Mouse (Mus musculus): ENCODE data around the gene App. TPM values are rescaled to one million over a fixed set of nuclear protein-coding genes. Genes with fewer than 3 reads are reported as not detected.

App gene
- polyA plus RNA-seq, 1 experiment from 2014 or later = 146 TPM

DNA sequence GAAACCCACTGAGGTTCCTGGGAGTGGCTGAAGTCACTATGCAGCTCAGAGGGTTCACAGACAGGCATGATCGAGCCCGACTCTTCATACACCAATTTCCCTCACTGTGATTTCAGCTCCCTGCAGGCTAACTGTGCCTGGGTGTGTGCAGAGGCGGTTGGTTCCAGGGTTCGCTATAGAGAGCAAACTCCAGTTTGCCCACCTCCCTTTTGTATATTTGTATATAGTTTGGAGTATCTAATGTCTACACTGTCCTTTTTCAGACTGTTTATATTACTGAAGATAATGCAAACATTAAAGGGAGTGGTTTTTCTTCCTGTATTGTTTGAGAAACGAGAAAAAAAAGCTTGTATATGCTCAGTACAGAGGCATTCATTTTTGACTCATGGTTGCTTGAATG lies 139.8 kb downstream of the App start:
- WGBS = 91% methylated on average over 5 of the region's 5 CpGs
- no peak overlapping the region for H3K4me2 ChIP-seq (ENCODE audit: low read depth, low read length)
- ATAC-seq (replicated peaks; ENCODE audit: insufficient number of reproducible peaks, low FRiP score, low TSS enrichment, low read depth) (no peak), DNase-seq (ENCODE audit: low spot score) (no peak)
- no peak overlapping the region for H3K4me3 ChIP-seq (ENCODE audit: low read depth, low read length)
- H3K36me3 ChIP-seq (replicated peaks; ENCODE audit: control insufficient read depth, insufficient read depth, low read depth, low read length) = peaks cover 4% of the 10 kb centered on the region
- H3K27ac ChIP-seq (replicated peaks; ENCODE audit: low read depth, low read length) = no peak overlapping the region
- H3K9me3 ChIP-seq (replicated peaks; ENCODE audit: control insufficient read depth, low read length) = no peaks in the 10 kb centered on the region
- no peak overlapping the region for H3K9ac ChIP-seq (replicated peaks; ENCODE audit: low read length)
- no peaks in the 10 kb centered on the region for H3K4me1 ChIP-seq (ENCODE audit: control insufficient read depth, insufficient read depth, low read length)
- H3K27me3 ChIP-seq (ENCODE audit: control insufficient read depth, insufficient read depth, low read length) = no peaks in the 10 kb centered on the region

DNA sequence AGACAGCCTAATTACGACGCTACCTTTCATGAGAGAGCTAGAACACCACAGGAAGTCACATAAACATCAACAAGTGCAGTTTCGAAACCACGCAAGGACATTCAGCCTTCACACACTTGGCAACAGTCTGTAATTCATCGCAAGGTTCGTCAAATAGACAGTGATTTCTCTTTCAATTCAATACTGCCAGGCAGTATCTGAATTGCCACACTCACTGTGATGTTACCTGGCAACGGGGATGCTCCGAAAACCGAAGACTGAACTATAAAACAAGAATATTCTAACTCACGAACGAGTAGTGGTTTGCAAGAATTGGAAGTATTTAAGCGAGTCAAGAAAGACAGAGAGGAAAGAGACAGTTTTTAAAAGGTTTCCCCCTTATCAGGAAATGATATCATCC lies 142.8 kb downstream of the App start:
- Histone ChIP-seq H3K27ac (replicated peaks; ENCODE audit: low read depth, low read length) (no peak overlapping the region), H3K9me3 (replicated peaks; ENCODE audit: control insufficient read depth, low read length) (no peaks in the 10 kb centered on the region), H3K4me2 (ENCODE audit: low read depth, low read length) (no peak overlapping the region), H3K4me3 (ENCODE audit: low read depth, low read length) (no peak overlapping the region), H3K9ac (replicated peaks; ENCODE audit: low read length) (no peak overlapping the region), H3K4me1 (ENCODE audit: control insufficient read depth, insufficient read depth, low read length) (no peaks in the 10 kb centered on the region), H3K27me3 (ENCODE audit: control insufficient read depth, insufficient read depth, low read length) (no peaks in the 10 kb centered on the region), H3K36me3 (replicated peaks; ENCODE audit: control insufficient read depth, insufficient read depth, low read depth, low read length) (peaks cover 4% of the 10 kb centered on the region)
- no peak for ATAC-seq (replicated peaks; ENCODE audit: insufficient number of reproducible peaks, low FRiP score, low TSS enrichment, low read depth)
- DNase-seq (ENCODE audit: low spot score) = no peak
- 93% methylated on average over 12 of the region's 12 CpGs for WGBS

- no peaks in the 10 kb centered on the region for H3K9me3 ChIP-seq (replicated peaks; ENCODE audit: control insufficient read depth, low read length)
- no peaks in the 10 kb centered on the region for H3K27me3 ChIP-seq (ENCODE audit: control insufficient read depth, insufficient read depth, low read length)
- no peak for DNase-seq (ENCODE audit: low spot score)
- H3K4me3 ChIP-seq (ENCODE audit: low read depth, low read length) = no peak overlapping the region
- no peak for ATAC-seq (replicated peaks; ENCODE audit: insufficient number of reproducible peaks, low FRiP score, low TSS enrichment, low read depth)
- no peak overlapping the region for H3K4me2 ChIP-seq (ENCODE audit: low read depth, low read length)
- H3K4me1 ChIP-seq (ENCODE audit: control insufficient read depth, insufficient read depth, low read length) = no peaks in the 10 kb centered on the region
- WGBS = 89% methylated on average over 4 of the region's 4 CpGs
- peaks cover 10% of the 10 kb centered on the region for H3K36me3 ChIP-seq (replicated peaks; ENCODE audit: control insufficient read depth, insufficient read depth, low read depth, low read length)
- H3K27ac ChIP-seq (replicated peaks; ENCODE audit: low read depth, low read length) = no peak overlapping the region
- no peak overlapping the region for H3K9ac ChIP-seq (replicated peaks; ENCODE audit: low read length)
Measured at GRCm38 (mm10) chr16:85028396-85028795, 145.2 kb downstream of the App start.

DNA sequence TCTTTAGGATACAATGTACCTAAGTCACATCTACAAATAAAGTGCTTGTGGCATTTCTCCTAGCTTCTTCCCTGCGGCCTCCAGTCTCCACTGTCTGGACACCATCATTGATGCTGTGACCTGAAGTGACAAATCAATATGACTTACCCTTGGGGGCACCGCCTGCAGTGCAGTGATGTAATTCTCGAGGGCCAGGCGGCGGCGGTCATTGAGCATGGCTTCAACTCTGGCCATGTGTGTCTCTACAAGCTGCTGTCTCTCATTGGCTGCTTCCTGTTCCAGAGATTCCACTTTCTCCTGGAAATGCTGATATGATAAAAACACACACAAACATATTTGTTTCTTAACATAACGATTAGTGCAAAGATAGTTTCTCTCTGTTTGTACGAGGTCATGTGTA lies 148.9 kb downstream of the App start:
- DNase-seq (ENCODE audit: low spot score) (no peak), ATAC-seq (replicated peaks; ENCODE audit: insufficient number of reproducible peaks, low FRiP score, low TSS enrichment, low read depth) (no peak)
- H3K9me3 ChIP-seq (replicated peaks; ENCODE audit: control insufficient read depth, low read length) = no peaks in the 10 kb centered on the region
- no peak overlapping the region for H3K27ac ChIP-seq (replicated peaks; ENCODE audit: low read depth, low read length)
- H3K27me3 ChIP-seq (ENCODE audit: control insufficient read depth, insufficient read depth, low read length) = no peaks in the 10 kb centered on the region
- no peak overlapping the region for H3K4me2 ChIP-seq (ENCODE audit: low read depth, low read length)
- H3K36me3 ChIP-seq (replicated peaks; ENCODE audit: control insufficient read depth, insufficient read depth, low read depth, low read length) = peaks cover 6% of the 10 kb centered on the region
- WGBS = 95% methylated on average over 8 of the region's 8 CpGs
- H3K4me1 ChIP-seq (ENCODE audit: control insufficient read depth, insufficient read depth, low read length) = no peaks in the 10 kb centered on the region
- H3K4me3 ChIP-seq (ENCODE audit: low read depth, low read length) = no peak overlapping the region
- H3K9ac ChIP-seq (replicated peaks; ENCODE audit: low read length) = no peak overlapping the region

DNA sequence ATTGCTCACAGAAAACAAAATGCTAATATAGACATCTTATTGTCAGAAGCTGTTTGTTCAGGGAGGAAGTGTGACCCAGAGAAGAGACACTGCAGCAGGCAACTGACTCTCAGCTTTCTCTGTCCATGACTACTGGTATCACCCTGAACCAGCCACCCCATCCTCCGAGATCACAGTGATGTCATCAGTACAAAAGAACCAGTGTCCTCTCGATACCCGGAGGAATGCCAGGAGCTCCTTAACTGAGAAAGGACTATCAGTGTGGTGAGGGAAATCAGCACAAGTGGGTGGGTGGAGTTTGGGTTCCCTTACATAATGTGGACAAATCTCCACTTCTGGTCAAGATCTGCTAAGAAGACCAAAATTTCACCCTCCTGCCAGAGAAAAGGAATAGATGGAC lies 150.5 kb downstream of the App start:
- DNase-seq (ENCODE audit: low spot score) (no peak), ATAC-seq (replicated peaks; ENCODE audit: insufficient number of reproducible peaks, low FRiP score, low TSS enrichment, low read depth) (no peak)
- Histone ChIP-seq H3K4me1 (ENCODE audit: control insufficient read depth, insufficient read depth, low read length) (no peaks in the 10 kb centered on the region), H3K27ac (replicated peaks; ENCODE audit: low read depth, low read length) (no peak overlapping the region), H3K4me2 (ENCODE audit: low read depth, low read length) (no peak overlapping the region), H3K9ac (replicated peaks; ENCODE audit: low read length) (no peak overlapping the region), H3K4me3 (ENCODE audit: low read depth, low read length) (no peak overlapping the region), H3K9me3 (replicated peaks; ENCODE audit: control insufficient read depth, low read length) (no peaks in the 10 kb centered on the region), H3K27me3 (ENCODE audit: control insufficient read depth, insufficient read depth, low read length) (no peaks in the 10 kb centered on the region), H3K36me3 (replicated peaks; ENCODE audit: control insufficient read depth, insufficient read depth, low read depth, low read length) (peaks cover 6% of the 10 kb centered on the region)
- 71% methylated on average over 3 of the region's 3 CpGs for WGBS

DNA sequence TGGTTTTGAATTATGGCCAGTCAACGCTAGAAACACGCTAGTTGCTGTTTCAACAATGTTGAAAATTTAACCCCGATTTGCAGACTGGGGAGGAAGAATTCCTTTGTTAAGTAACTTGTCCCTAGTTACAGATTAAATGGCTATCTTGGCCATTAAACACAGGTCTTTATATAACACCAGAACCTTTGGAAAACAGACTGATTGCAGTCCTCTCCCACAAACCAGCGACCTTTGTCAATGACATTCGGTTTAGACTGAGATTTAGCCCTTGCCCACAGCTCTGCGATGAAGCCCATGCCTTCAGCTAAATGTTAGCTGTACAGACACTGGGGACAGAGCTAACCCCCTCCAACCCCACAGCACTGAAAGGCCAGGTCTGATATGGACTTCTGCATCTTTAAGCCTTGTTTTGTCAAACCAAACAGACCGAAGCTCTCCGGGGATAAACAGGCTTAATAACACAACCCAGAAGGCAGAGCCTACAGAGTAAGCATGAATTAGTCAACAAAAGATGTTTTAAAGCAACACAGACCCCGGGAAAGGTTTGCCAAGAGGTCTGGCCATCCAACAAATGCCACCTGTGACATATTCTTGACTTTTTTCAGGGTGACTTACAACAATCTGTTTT lies 152.8 kb downstream of the App start:
- H3K9me3 ChIP-seq (replicated peaks; ENCODE audit: control insufficient read depth, low read length) = no peaks in the 10 kb centered on the region
- no peak overlapping the region for H3K9ac ChIP-seq (replicated peaks; ENCODE audit: low read length)
- WGBS = 88% methylated on average over 9 of the region's 9 CpGs
- ATAC-seq (replicated peaks; ENCODE audit: insufficient number of reproducible peaks, low FRiP score, low TSS enrichment, low read depth) (no peak), DNase-seq (ENCODE audit: low spot score) (no peak)
- H3K4me1 ChIP-seq (ENCODE audit: control insufficient read depth, insufficient read depth, low read length) = no peaks in the 10 kb centered on the region
- no peak overlapping the region for H3K4me2 ChIP-seq (ENCODE audit: low read depth, low read length)
- no peaks in the 10 kb centered on the region for H3K27me3 ChIP-seq (ENCODE audit: control insufficient read depth, insufficient read depth, low read length)
- peaks cover 6% of the 10 kb centered on the region for H3K36me3 ChIP-seq (replicated peaks; ENCODE audit: control insufficient read depth, insufficient read depth, low read depth, low read length)
- H3K4me3 ChIP-seq (ENCODE audit: low read depth, low read length) = no peak overlapping the region
- no peak overlapping the region for H3K27ac ChIP-seq (replicated peaks; ENCODE audit: low read depth, low read length)

DNA sequence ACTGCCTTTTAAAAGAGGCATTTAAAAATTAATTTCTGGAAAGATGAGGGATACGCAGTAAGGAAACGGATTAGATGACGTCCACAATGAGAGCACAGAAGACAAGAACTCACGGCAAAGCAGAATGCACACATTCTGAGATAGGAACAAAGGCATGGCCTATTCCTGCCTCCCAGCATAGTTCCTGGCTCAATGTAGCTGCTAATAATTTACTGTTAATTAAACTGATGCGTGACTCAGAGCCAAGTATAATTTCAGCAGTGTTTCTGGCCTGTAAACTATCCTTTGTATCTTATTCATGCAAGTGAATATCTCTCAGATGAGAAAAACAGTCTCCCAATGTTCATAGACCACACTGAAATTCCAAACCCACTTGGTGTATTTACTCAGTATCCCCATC lies 154.3 kb downstream of the App start:
- no peaks in the 10 kb centered on the region; the same call in 1 of the 2 replicates for H3K36me3 ChIP-seq (replicated peaks; ENCODE audit: control insufficient read depth, insufficient read depth, low read depth, low read length)
- no peak overlapping the region for H3K4me3 ChIP-seq (ENCODE audit: low read depth, low read length)
- DNase-seq (ENCODE audit: low spot score) (no peak), ATAC-seq (replicated peaks; ENCODE audit: insufficient number of reproducible peaks, low FRiP score, low TSS enrichment, low read depth) (no peak)
- no peaks in the 10 kb centered on the region for H3K9me3 ChIP-seq (replicated peaks; ENCODE audit: control insufficient read depth, low read length)
- no peaks in the 10 kb centered on the region for H3K4me1 ChIP-seq (ENCODE audit: control insufficient read depth, insufficient read depth, low read length)
- no peaks in the 10 kb centered on the region for H3K27me3 ChIP-seq (ENCODE audit: control insufficient read depth, insufficient read depth, low read length)
- no peak overlapping the region for H3K27ac ChIP-seq (replicated peaks; ENCODE audit: low read depth, low read length)
- WGBS = 81% methylated on average over 5 of the region's 5 CpGs
- H3K9ac ChIP-seq (replicated peaks; ENCODE audit: low read length) = no peak overlapping the region
- H3K4me2 ChIP-seq (ENCODE audit: low read depth, low read length) = no peak overlapping the region

- WGBS = 69% methylated on average over 7 of the region's 7 CpGs
- ATAC-seq (replicated peaks; ENCODE audit: insufficient number of reproducible peaks, low FRiP score, low TSS enrichment, low read depth) = no peak
Measured at GRCm38 (mm10) chr16:85017845-85018244, 155.7 kb downstream of the App start.

More at GRCm38 (mm10) chr16:85017845-85018244, 155.7 kb downstream of the App start:
- Histone ChIP-seq H3K4me3 (ENCODE audit: low read depth, low read length) (no peak overlapping the region), H3K4me1 (ENCODE audit: control insufficient read depth, insufficient read depth, low read length) (no peaks in the 10 kb centered on the region), H3K27me3 (ENCODE audit: control insufficient read depth, insufficient read depth, low read length) (no peaks in the 10 kb centered on the region), H3K36me3 (replicated peaks; ENCODE audit: control insufficient read depth, insufficient read depth, low read depth, low read length) (no peaks in the 10 kb centered on the region; the same call in none of the 2 replicates), H3K9me3 (replicated peaks; ENCODE audit: control insufficient read depth, low read length) (no peaks in the 10 kb centered on the region), H3K27ac (replicated peaks; ENCODE audit: low read depth, low read length) (no peak overlapping the region), H3K9ac (replicated peaks; ENCODE audit: low read length) (no peak overlapping the region), H3K4me2 (ENCODE audit: low read depth, low read length) (no peak overlapping the region)
- DNase-seq (ENCODE audit: low spot score) = no peak

All from embryonic facial prominence, embryonic 11.5 days (tissue).